Mouse (Mus musculus): ENCODE measurements around the gene Gzmf. TPM values are rescaled to one million over a fixed set of nuclear protein-coding genes. Genes with fewer than 3 reads are reported as not detected.
"Not testable (repeated sequence)": the region's sequence is repeated elsewhere in the genome, so short reads cannot be mapped to it uniquely, and the experiment has no call there.

The Gzmf gene
- not detected for total RNA-seq (2022)

DNA sequence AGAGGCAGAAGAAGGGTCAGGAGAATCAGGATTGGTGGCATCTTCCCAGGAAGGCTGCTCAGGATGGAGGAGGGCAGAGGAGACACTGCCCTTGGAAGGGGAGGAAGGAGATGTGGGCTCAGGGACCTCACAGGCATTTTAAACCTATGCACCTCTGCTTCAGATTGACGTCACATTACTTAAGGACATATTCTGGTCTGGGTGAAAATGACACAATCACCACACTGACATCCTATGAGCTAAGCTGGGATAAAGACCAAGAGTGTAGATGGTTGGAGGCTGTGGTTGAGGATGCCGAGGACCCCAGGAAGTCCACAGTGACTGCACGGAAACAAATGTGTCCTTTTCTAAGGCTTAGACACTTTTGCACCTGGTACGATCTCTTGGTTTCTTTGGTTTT, at the start of gene Gzmf:
Gene Gzmf (minus strand): TSS at position 101 of the 400 bp plus-strand sequence.
- no peak for DNase-seq (ENCODE audit: low spot score in 2 of 2)

DNA sequence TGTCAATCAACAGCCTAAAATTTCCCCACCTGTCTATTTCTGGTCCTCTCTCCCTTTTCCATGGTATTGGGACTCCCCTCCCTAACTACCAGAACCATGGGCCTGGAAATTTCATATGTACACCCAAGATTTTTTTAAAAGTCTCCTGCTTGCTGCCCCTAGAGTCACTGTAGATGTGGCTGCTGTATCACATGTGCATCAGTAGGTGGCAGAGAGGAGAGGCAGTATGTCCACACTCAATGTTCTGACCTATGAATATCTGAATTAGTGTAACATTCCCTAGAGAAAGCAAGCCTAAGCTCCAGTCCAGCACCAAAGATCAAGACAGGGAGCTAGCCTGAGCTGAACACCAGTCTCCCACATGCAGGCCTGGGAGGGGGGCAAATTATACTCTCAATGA, 29.2 kb upstream of the Gzmf start:
- DNase-seq (ENCODE audit: low spot score in 2 of 2) = no peak

DNA sequence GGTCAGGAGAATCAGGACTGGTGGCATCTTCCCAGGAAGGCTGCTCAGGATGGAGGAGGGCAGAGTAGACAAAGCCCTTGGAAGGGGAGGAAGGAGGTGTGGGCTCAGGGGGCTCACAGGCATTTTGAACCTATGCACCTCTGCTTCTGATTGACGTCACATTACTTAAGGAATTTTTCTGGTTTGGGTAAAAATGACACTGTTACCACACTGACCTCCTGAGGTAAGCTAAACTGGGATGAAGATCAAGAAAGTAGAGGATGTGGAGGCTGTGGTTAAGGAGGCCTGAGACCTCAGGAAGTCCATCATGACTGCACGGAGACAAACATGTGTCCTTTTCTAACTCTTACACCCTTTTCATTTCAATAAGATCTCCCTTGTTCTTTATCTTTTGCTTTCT, 23.3 kb upstream of the Gzmf start, which contains the start of gene Gzmc:
Gene Gzmc (minus strand): TSS at position 101 of the 400 bp plus-strand sequence.
- DNase-seq (ENCODE audit: low spot score in 2 of 2) = no peak

DNA sequence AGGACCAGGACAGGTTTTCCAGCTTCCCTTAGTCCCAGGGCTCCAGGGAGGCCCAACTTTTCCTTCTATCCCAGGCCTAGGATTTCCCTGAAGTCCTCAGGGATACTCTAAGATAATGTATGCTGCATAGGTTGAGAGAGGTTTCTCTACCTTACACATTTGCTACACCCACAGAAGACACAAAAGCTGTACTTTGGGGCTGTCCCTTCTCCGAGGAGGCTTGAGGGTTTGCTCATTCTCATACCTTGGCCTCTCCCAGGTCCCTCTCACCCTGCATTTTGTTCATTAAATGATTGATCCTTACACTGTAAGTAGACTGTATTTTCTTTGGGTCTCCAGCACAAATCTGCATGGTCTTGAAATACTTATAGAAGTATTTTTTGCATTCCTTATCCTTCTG, 5.6 kb downstream of the Gzmf start:
- no peak for DNase-seq (ENCODE audit: low spot score in 2 of 2)

DNA sequence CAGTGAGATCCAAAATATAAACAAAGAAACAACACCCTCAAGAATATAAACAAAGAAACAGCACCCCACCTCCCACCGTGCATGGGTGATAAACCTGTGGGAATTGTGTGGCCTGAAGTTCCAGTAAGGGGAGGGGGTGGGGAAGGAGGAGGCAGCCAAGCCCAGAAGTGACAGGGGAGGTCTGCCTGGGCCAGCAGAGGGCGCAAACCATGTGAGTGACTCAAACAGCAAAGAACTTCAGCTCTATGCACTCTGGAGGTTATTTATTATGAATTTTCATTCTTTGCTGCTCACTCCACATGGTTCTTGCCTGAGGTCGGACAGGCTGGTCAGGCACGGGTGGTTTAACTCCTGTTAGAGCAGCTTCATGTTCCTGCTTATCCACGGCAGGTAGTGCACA, 6.2 kb downstream of the Gzmf start:
- DNase-seq (ENCODE audit: low spot score in 2 of 2) = not testable (repeated sequence)

DNA sequence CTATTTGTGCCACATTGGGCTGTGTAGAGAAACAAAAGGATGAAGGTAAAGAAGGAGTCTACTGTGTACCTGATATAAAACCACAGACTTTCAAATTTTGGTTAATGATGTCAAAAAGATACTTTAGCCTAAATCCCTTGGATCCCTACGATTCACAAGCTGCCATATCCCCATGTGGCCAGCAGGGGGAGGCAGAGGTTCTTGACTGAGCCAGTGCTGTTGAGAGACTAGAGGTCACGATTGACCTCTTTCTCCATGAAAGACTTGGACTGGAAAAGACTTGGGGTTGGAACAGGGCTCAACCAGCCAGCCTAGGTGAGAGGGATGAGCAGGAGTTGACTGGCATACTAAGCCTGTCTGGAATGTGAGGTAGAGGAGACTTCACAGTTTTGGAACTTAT, 7.2 kb downstream of the Gzmf start:
- no peak for DNase-seq (ENCODE audit: low spot score in 2 of 2)

DNA sequence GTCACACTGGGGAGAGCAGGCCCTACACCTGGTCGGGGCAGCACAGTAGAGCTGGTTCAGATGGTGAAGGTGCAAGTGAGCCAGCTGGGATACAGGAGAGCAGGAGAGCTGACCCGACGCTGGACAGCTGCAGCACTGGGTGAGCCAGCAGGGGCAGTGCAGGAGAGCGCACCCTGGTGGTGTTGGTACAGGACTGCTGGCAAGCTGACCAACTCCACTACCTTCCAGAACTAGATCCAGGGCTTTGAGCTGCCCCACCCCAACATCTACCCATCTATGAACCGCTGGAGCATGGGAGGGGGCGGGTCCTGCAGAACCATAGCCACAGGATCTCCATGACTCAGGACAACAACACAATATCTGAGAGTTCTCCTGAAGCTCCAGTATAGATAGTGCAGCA, 24.3 kb downstream of the Gzmf start:
- DNase-seq (ENCODE audit: low spot score in 2 of 2) = no peak

DNA sequence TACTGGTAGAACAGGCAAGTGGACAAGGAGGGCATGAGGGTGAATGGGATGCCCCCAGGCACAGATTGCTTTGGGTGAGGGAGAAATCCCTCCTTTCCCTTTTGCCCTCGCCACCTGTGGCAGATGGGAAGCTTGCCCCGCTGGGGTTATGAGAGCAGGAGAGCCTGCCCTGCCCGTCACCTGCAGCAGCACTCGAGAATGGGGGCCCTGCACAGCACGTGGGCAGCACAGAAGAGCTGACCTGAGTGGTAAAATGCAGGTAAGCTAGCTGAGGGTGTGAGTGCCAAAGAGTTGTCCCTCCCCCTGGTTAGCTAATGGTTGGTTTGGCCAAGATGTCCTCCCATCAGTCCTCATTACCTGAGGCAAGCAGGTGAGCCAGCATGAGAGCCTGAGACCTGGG, 24.7 kb downstream of the Gzmf start:
- DNase-seq (ENCODE audit: low spot score in 2 of 2) = no peak

DNA sequence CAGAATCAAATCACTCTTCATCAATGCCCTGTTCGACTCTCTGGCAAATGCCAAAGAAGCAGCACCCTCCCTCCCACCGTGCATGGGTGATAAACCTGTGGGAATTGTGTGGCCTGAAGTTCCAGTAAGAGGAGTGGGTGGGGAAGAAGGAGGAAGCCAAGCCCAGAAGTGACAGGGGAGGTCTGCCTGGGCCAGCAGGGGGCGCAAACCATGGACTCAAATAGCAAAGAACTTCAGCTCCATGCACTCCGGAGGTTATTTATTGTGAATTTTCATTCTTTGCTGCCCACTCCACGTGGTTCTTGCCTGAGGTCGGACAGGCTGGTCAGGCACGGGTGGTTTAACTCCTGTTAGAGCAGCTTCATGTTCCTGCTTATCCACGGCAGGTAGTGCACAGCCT, 33.6 kb downstream of the Gzmf start:
- not testable (repeated sequence) for DNase-seq (ENCODE audit: low spot score in 2 of 2)

DNA sequence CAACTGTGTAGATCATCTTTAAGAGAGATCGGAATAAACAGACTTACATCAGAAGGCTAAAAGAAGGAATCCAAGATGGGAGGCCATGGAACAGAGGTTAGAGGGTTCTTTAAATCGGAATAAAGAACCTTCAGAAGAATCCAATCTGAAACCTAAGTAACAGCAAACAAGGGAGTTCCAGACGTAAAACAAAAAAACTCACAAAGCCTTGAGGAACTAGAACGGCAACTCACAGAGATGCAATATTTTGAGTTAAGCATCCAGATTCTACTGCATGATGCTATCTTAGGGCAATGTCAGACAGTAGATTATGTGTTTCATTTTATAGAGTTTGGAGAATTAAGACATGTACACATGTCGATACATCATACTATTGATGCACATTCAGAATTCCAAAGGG, 36.7 kb downstream of the Gzmf start, which contains the start of gene Gzmn:
Gene Gzmn (minus strand): TSS at position 101 of the 400 bp plus-strand sequence.
- no peak for DNase-seq (ENCODE audit: low spot score in 2 of 2)

DNA sequence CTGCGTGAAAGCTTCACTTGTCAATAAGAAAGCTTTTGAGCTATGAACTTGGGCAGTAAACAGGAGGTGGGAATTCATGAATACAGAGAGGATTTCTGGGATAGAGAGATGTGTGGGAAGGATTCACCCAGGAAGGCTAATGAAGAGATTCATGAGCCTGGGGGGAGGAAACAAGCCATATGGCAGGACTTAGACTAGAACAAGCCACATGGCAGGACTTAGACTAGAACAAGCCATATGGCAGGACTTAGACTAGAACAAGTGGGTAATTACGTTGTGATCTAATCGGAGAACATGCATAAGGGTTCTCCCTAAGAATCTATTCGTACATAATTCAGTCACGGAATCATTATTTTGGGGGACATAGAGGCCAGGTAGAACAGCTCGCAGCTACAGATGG, 37.8 kb downstream of the Gzmf start:
- no peak for DNase-seq (ENCODE audit: low spot score in 2 of 2)

DNA sequence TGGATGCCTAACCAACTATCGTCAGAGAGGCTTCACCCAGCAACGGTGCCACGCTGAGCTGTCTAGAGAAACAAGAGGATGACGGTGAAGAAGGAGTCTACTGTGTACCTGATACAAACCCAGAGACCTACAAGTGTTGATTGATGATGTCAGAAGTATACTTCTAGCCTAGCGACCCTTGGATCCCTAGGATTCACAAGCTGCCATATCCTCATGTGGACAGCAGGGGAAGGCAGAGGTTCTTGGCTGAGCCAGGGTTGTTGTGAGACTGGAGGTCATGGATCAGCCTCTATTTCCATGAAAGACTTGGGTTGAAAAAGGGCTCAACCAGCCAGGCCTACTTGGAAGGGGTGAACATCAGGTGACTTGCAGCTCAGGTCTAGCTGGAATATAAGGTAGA, 38.5 kb downstream of the Gzmf start:
- DNase-seq (ENCODE audit: low spot score in 2 of 2) = no peak

DNA sequence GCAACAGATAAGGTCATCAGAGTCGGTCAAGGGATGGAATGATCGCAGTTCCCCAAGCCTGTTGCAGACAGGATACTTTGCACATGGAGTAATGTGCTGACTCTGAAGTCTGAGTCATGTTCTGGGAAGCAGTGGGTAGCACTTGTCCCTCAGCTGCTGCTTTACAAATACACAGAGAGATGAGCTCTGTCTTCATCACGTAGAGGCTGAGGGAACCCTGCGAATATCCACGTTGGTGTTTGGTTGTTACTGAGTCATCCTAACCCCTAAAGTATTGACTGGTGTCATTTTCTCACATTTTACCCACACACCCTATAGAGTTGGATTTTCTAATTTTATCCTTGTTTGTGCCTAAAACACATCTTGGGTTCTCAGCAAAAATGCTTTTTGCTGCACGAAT, 43.2 kb downstream of the Gzmf start:
- DNase-seq (ENCODE audit: low spot score in 2 of 2) = no peak

DNA sequence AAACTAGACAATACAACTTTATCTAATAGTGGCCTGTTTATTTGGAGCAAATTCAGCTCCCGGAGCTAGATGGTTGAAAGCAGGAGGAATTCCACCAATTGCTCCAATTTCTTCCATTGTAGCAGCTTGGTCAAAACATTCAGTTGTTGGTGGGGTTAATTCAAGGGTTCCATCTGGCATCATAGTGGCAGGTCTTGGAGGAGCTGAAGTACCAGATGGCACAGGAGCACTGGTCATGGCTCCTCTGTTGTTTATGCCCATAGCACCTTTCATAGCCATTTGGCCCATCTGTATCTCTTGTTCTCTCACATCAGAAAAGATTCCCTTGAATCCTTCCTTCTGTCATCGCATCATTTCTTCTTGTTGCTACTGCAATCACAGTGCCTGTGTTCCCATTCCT, 49.1 kb downstream of the Gzmf start:
- no peak for DNase-seq (ENCODE audit: low spot score in 2 of 2)

DNA sequence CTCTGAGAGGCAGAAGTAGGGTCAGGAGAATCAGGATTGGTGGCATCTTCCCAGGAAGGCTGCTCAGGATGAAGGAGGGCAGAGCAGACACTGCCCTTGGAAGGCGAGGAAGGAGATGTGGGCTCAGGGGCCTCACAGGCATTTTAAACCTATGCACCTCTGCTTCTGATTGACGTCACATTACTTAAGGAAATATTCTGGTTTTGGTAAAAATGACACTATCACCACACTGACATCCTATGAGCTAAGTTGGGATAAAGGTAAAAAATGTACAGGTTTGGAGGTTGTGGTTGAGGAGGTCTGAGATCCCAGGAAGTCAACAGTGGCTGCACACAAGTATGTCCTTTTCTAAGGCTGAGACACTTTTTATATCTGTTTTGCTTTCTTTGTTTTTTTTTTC, 51.7 kb downstream of the Gzmf start, which contains the start of gene Gzmg:
Gene Gzmg (minus strand): TSS at position 101 of the 400 bp plus-strand sequence.
- DNase-seq (ENCODE audit: low spot score in 2 of 2) = not testable (repeated sequence)

DNA sequence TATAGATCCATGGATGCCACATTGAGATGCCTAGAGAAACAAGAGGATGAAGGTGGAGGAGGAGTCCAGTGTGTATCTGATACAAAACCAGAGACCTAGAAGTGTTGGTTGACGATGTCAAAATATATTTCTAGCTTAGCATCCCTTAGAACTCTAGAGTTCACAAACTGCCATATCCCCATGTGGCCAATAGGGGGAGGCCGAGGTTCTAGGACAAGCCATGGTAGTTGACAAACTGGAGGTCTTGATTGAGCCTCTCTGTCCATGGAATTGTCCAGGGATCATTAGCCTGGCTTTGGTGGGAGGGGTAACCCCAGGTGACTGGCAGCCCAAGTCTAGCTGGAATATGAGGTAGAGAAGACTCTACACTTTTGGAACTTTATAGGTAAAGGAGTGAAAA, 55.9 kb downstream of the Gzmf start:
- DNase-seq (ENCODE audit: low spot score in 2 of 2) = no peak

Other genes starting within 250 kb of the Gzmf start
- not detected for gene Mcpt1, start 193.4 kb downstream of the Gzmf start, total RNA-seq (2022)
- not detected for gene Mcpt9, start 180.9 kb downstream of the Gzmf start, total RNA-seq (2022)
- gene Mcpt2, start 169.4 kb downstream of the Gzmf start, total RNA-seq (2022) = not detected
- gene Mcpt4, start 149.1 kb downstream of the Gzmf start, total RNA-seq (2022) = 1 to 10 TPM in 3 of 4 experiments, under 1 TPM in 1; 0.53 to 2.6 (median 1.8) TPM
- gene Mcpt8, start 126.1 kb downstream of the Gzmf start, total RNA-seq (2022) = not detected
- not detected for gene Ctsg, start 108.8 kb downstream of the Gzmf start, total RNA-seq (2022)
- not detected for gene Gzme, start 90.8 kb downstream of the Gzmf start, total RNA-seq (2022)
- gene Gzmd, start 78.8 kb downstream of the Gzmf start, total RNA-seq (2022) = not detected
- not detected for gene Gzmg, start 51.8 kb downstream of the Gzmf start, total RNA-seq (2022)
- not detected for gene Gzmn, start 36.8 kb downstream of the Gzmf start, total RNA-seq (2022)
- not detected for gene Gzmc, start 23.2 kb upstream of the Gzmf start, total RNA-seq (2022)
- gene Gzmb, start 50.8 kb upstream of the Gzmf start, total RNA-seq (2022) = not detected
- not detected for gene Atp12a, start 153.7 kb upstream of the Gzmf start, total RNA-seq (2022)
- gene Rnf17, start 191.2 kb upstream of the Gzmf start, total RNA-seq (2022) = under 1 TPM in 3 of 4 experiments, not detected in 1; 0.09 to 0.32 (median 0.29) TPM

Measured in gastrocnemius, adult 8-10 months (tissue).